Mouse (Mus musculus): ENCODE measurements around the gene Ero1l.

DNA sequence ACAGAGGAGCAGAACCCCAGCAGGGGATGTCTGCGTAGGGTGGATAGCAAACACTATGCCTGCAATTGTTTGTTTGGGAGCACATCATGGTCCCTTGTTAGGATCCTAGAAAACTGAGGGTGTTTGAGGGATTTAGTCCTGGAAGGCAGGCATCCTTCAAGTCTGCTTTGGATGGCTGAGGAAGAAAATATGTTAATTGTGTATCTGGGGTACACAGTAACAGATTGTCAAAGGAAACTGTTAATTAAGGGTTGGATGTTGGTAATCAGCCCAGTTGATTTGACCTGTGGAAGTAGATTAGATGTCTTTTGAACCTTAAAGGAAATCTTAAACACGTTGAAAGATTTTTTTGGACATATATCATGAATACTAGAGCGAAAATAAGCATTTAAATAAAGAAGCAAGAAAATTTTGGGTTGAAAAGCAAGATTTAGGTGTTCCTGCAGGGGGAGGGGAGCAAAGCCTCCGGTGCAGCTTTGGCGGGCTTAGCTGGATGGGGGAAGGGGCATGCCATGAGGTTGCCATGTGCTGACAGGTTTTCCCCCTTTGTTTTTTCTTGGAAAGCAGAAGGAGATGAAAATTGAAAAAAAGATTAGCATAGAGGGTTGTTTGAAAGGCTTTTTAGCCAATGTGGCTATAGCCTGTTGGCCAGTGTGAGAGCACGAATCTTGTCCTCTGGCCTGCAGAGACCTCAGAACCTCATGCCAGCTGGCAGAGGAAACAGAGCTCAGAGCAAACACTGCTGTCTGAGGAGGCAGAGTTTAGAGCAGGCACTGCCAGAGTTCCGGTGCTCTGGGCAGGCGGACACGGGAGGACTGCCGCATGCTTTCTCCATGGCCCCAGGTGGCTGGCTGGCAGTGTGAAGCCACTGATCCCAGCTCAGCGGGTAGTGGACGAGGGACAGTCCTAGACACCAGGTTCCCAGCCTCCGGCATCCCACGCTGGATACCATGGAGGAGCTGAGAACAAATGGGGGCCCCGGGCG lies 45.9 kb upstream of the Ero1l start:
- TF ChIP-seq CTCF (IDR thresholded peaks at IDR 0.05; ENCODE audit: extremely low read depth, insufficient read depth, insufficient read length, insufficient replicate concordance) (no peak), POLR2A (IDR thresholded peaks at IDR 0.05; ENCODE audit: low read depth, low read length) (no peak)
